Mouse (Mus musculus): Measurements from ENCODE around the gene Gm49388. TPM values are rescaled to one million over a fixed set of nuclear protein-coding genes. Genes with fewer than 3 reads are reported as not detected.

Gene Gm49388
- polyA plus RNA-seq, 1 experiment, result 1.4 TPM

GRCm38 (mm10) chr7:127753158-127753557 lies 32.2 kb upstream of the Gm49388 start:
- Histone ChIP-seq H3K79me3 (ENCODE audit: low read depth) (no peaks in the 10 kb centered on the region), H3K27me3 (ENCODE audit: control insufficient read depth, insufficient read depth, insufficient read length) (no peaks in the 10 kb centered on the region), H3K36me3 (ENCODE audit: control insufficient read depth, insufficient read depth) (peaks cover 40% of the 10 kb centered on the region), H3K4me3 (ENCODE audit: insufficient read depth, poor library complexity, severe bottlenecking) (no peak overlapping the region), H3K79me2 (ENCODE audit: control insufficient read depth, insufficient read depth) (peaks cover 9% of the 10 kb centered on the region), H3ac (ENCODE audit: control insufficient read depth, insufficient read length, low read depth) (no peak overlapping the region)
- TF ChIP-seq FOSL1 (IDR thresholded peaks at IDR 0.05; ENCODE audit: insufficient read depth, low read length, poor library complexity, severe bottlenecking) (no peak), MYOG (IDR thresholded peaks at IDR 0.05; ENCODE audit: control insufficient read depth, extremely low read depth, insufficient read length) (no peak), USF1 (IDR thresholded peaks at IDR 0.05; ENCODE audit: low read depth) (no peak), MAX (IDR thresholded peaks at IDR 0.05) (no peak), MYOD1 (IDR thresholded peaks at IDR 0.05; ENCODE audit: control insufficient read depth, insufficient read length, low read depth) (no peak), CTCF (IDR thresholded peaks at IDR 0.05; ENCODE audit: control insufficient read depth, insufficient read depth, insufficient read length) (no peak), CEBPB (IDR thresholded peaks at IDR 0.05; ENCODE audit: low read depth) (no peak)

- TF ChIP-seq MYOG (IDR thresholded peaks at IDR 0.05; ENCODE audit: control insufficient read depth, extremely low read depth, insufficient read length) (no peak), CTCF (IDR thresholded peaks at IDR 0.05; ENCODE audit: control insufficient read depth, insufficient read depth, insufficient read length) (no peak), CEBPB (IDR thresholded peaks at IDR 0.05; ENCODE audit: low read depth) (no peak)
- H3K79me3 ChIP-seq (ENCODE audit: low read depth), result no peaks in the 10 kb centered on the region
- peaks cover 9% of the 10 kb centered on the region for H3K79me2 ChIP-seq (ENCODE audit: control insufficient read depth, insufficient read depth)
- peaks cover 40% of the 10 kb centered on the region for H3K36me3 ChIP-seq (ENCODE audit: control insufficient read depth, insufficient read depth)
- no peak overlapping the region for H3K4me3 ChIP-seq (ENCODE audit: insufficient read depth, poor library complexity, severe bottlenecking)
- H3K27me3 ChIP-seq (ENCODE audit: control insufficient read depth, insufficient read depth, insufficient read length), result no peaks in the 10 kb centered on the region
- H3ac ChIP-seq (ENCODE audit: control insufficient read depth, insufficient read length, low read depth), result no peak overlapping the region
Observed at GRCm38 (mm10) chr7:127753741-127754140, 31.7 kb upstream of the Gm49388 start.

GRCm38 (mm10) chr7:127759716-127760115 lies 25.7 kb upstream of the Gm49388 start:
- no peak overlapping the region for H3ac ChIP-seq (ENCODE audit: control insufficient read depth, insufficient read length, low read depth)
- peaks cover 35% of the 10 kb centered on the region for H3K36me3 ChIP-seq (ENCODE audit: control insufficient read depth, insufficient read depth)
- no peak overlapping the region for H3K4me3 ChIP-seq (ENCODE audit: insufficient read depth, poor library complexity, severe bottlenecking)
- H3K79me3 ChIP-seq (ENCODE audit: low read depth), result no peaks in the 10 kb centered on the region
- H3K27me3 ChIP-seq (ENCODE audit: control insufficient read depth, insufficient read depth, insufficient read length), result no peaks in the 10 kb centered on the region
- no peak for TF ChIP-seq CTCF (IDR thresholded peaks at IDR 0.05; ENCODE audit: control insufficient read depth, insufficient read depth, insufficient read length)
- TF ChIP-seq MAX (IDR thresholded peaks at IDR 0.05), result no peak
- TF ChIP-seq MYOD1 (IDR thresholded peaks at IDR 0.05; ENCODE audit: control insufficient read depth, insufficient read length, low read depth), result no peak
- TF ChIP-seq USF1 (IDR thresholded peaks at IDR 0.05; ENCODE audit: low read depth), result no peak
- TF ChIP-seq FOSL1 (IDR thresholded peaks at IDR 0.05; ENCODE audit: insufficient read depth, low read length, poor library complexity, severe bottlenecking), result no peak
- no peak for TF ChIP-seq MYOG (IDR thresholded peaks at IDR 0.05; ENCODE audit: control insufficient read depth, extremely low read depth, insufficient read length)
- H3K79me2 ChIP-seq (ENCODE audit: control insufficient read depth, insufficient read depth), result peaks cover 9% of the 10 kb centered on the region

- TF ChIP-seq MAX (IDR thresholded peaks at IDR 0.05), result no peak
- no peak for TF ChIP-seq FOSL1 (IDR thresholded peaks at IDR 0.05; ENCODE audit: insufficient read depth, low read length, poor library complexity, severe bottlenecking)
- TF ChIP-seq MYOD1 (IDR thresholded peaks at IDR 0.05; ENCODE audit: control insufficient read depth, insufficient read length, low read depth), result no peak
- TF ChIP-seq MYOG (IDR thresholded peaks at IDR 0.05; ENCODE audit: control insufficient read depth, extremely low read depth, insufficient read length), result no peak
- TF ChIP-seq CTCF (IDR thresholded peaks at IDR 0.05; ENCODE audit: control insufficient read depth, insufficient read depth, insufficient read length), result no peak
- TF ChIP-seq USF1 (IDR thresholded peaks at IDR 0.05; ENCODE audit: low read depth), result no peak
- no peak for TF ChIP-seq CEBPB (IDR thresholded peaks at IDR 0.05; ENCODE audit: low read depth)
- H3K4me3 ChIP-seq (ENCODE audit: insufficient read depth, poor library complexity, severe bottlenecking), result no peak overlapping the region
- no peaks in the 10 kb centered on the region for H3K79me3 ChIP-seq (ENCODE audit: low read depth)
- H3K27me3 ChIP-seq (ENCODE audit: control insufficient read depth, insufficient read depth, insufficient read length), result no peaks in the 10 kb centered on the region
- no peak overlapping the region for H3ac ChIP-seq (ENCODE audit: control insufficient read depth, insufficient read length, low read depth)
- peaks cover 36% of the 10 kb centered on the region for H3K36me3 ChIP-seq (ENCODE audit: control insufficient read depth, insufficient read depth)
- peaks cover 2% of the 10 kb centered on the region for H3K79me2 ChIP-seq (ENCODE audit: control insufficient read depth, insufficient read depth)
Observed at GRCm38 (mm10) chr7:127760478-127760877, 24.9 kb upstream of the Gm49388 start.

GRCm38 (mm10) chr7:127761026-127761425 lies 24.4 kb upstream of the Gm49388 start:
- Histone ChIP-seq H3K79me2 (ENCODE audit: control insufficient read depth, insufficient read depth) (no peaks in the 10 kb centered on the region), H3ac (ENCODE audit: control insufficient read depth, insufficient read length, low read depth) (no peak overlapping the region), H3K36me3 (ENCODE audit: control insufficient read depth, insufficient read depth) (peaks cover 42% of the 10 kb centered on the region)

GRCm38 (mm10) chr7:127763642-127764041 lies 21.8 kb upstream of the Gm49388 start:
- peaks cover 43% of the 10 kb centered on the region for H3K36me3 ChIP-seq (ENCODE audit: control insufficient read depth, insufficient read depth)

More at GRCm38 (mm10) chr7:127761026-127761425, 24.4 kb upstream of the Gm49388 start:
- Histone ChIP-seq H3K79me3 (ENCODE audit: low read depth) (no peaks in the 10 kb centered on the region), H3K27me3 (ENCODE audit: control insufficient read depth, insufficient read depth, insufficient read length) (no peaks in the 10 kb centered on the region), H3K4me3 (ENCODE audit: insufficient read depth, poor library complexity, severe bottlenecking) (no peak overlapping the region)
- TF ChIP-seq CTCF (IDR thresholded peaks at IDR 0.05; ENCODE audit: control insufficient read depth, insufficient read depth, insufficient read length) (peak; percentile 74), CEBPB (IDR thresholded peaks at IDR 0.05; ENCODE audit: low read depth) (no peak), USF1 (IDR thresholded peaks at IDR 0.05; ENCODE audit: low read depth) (no peak), MYOD1 (IDR thresholded peaks at IDR 0.05; ENCODE audit: control insufficient read depth, insufficient read length, low read depth) (no peak), MAX (IDR thresholded peaks at IDR 0.05) (no peak)

More at GRCm38 (mm10) chr7:127763642-127764041, 21.8 kb upstream of the Gm49388 start:
- Histone ChIP-seq H3K27me3 (ENCODE audit: control insufficient read depth, insufficient read depth, insufficient read length) (no peaks in the 10 kb centered on the region), H3K79me2 (ENCODE audit: control insufficient read depth, insufficient read depth) (no peaks in the 10 kb centered on the region), H3K4me3 (ENCODE audit: insufficient read depth, poor library complexity, severe bottlenecking) (no peak overlapping the region), H3ac (ENCODE audit: control insufficient read depth, insufficient read length, low read depth) (no peak overlapping the region), H3K79me3 (ENCODE audit: low read depth) (no peaks in the 10 kb centered on the region)
- no peak for TF ChIP-seq CEBPB (IDR thresholded peaks at IDR 0.05; ENCODE audit: low read depth)
- TF ChIP-seq MYOD1 (IDR thresholded peaks at IDR 0.05; ENCODE audit: control insufficient read depth, insufficient read length, low read depth), result no peak

Data from C2C12 (cell line).